Mouse (Mus musculus): ENCODE results near the gene Plcb3. TPM values are rescaled to one million over a fixed set of nuclear protein-coding genes. Genes with fewer than 3 reads are reported as not detected.
A peak's percentile ranks its signal among the peaks of the same experiment; 100 is the strongest.
"Not testable (repeated sequence)": the region's sequence is repeated elsewhere in the genome, so short reads cannot be mapped to it uniquely, and the experiment has no call there.

Plcb3 gene
- polyA plus RNA-seq, 1 experiment from 2014 or later: 50.6 TPM

DNA sequence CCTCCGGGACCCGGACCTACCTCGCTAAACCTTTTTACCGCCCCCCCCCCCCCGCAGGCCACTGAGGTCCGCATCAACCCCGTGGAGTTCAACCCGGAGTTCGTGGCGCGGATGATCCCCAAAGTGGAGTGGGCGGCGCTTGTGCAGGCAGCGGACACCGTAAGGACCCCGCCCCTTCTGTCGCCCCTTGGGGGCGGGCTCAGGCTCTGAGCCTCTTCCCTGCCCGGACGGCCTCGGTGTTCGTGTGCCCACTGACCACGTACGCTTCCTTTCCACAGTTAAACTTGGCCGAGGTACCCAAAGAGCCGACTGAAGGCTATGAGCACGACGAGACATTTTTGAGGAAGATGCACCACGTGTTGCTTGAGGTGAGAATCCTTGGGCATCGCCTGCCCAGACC, 66.0 kb downstream of the Plcb3 start:
- H3K9ac ChIP-seq (replicated peaks; ENCODE audit: low read depth, low read length): peak overlapping the region; percentile 45
- ATAC-seq (ENCODE audit: insufficient number of reproducible peaks, insufficient read depth, low FRiP score, low read depth): peak; percentile 34; the same call in 1 of the 2 replicates
- H3K27ac ChIP-seq (ENCODE audit: low read length): peak overlapping the region; percentile 99
- peak overlapping the region; percentile 88 for H3K4me2 ChIP-seq (replicated peaks; ENCODE audit: low read depth, low read length)
- peaks cover 20% of the 10 kb centered on the region; the same call in 1 of the 2 replicates for H3K4me1 ChIP-seq (ENCODE audit: control insufficient read depth, insufficient read depth, low read length)
- WGBS: under 1% methylated on average over 30 of the region's 30 CpGs
- not testable (repeated sequence) for H3K27me3 ChIP-seq (ENCODE audit: control insufficient read depth, insufficient read depth, low read length); H3K9me3 ChIP-seq (ENCODE audit: control insufficient read depth, low read depth, low read length)
- H3K36me3 ChIP-seq (ENCODE audit: control insufficient read depth, insufficient read depth, low read length): peaks cover 38% of the 10 kb centered on the region
- peak overlapping the region; percentile 57 for H3K4me3 ChIP-seq (ENCODE audit: low read depth, low read length)

DNA sequence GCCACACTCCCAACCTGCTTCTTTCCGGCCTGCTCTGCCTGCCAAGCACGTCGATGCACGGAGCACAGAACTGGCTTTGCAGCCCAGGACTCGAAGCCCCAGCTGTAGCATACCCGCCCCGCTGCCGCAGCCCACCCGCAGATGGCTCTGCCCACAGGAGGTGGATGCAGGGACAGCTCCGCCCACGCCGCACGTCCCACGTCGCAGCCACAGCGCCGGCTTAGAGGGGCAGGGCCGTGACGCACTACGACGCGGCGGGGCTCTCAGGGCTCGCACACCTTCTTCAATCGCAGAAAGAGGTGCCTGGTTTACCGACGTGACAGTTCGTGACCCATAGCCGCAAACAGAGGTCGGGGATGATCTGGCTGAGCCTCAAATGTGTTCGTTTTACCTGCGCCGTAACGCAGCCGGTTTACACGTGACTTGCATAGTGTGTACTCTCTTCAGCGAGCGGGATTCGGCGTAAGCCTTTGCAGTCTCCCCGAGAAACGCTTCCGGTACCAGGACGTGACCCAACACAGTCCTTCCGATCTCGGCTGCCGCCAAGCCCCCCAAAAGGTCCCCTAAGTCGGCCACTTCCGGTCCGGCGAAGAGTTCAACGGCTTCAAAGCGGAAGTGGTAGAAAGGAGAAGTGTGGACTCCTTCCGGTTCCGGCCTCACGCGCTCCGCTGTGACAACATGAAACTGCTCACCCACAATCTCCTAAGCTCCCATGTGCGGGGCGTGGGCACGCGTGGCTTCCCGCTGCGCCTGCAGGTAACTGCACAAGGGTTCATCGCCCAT, 66.6 kb downstream of the Plcb3 start, which contains the start of the genes Trmt112 and Prdx5:
Trmt112 (plus strand) TSS at position 192 of the 783 bp plus-strand sequence.
Prdx5 (minus strand) TSS at position 600 of the 783 bp plus-strand sequence.
- no peaks in the 10 kb centered on the region for H3K9me3 ChIP-seq (ENCODE audit: control insufficient read depth, low read depth, low read length)
- H3K4me3 ChIP-seq (ENCODE audit: low read depth, low read length): peak within 1 kb of the TSS; percentile 57
- whole genome bisulfite sequencing: under 1% methylated on average over 65 of the region's 65 CpGs
- peak; percentile 91 for ATAC-seq (ENCODE audit: insufficient number of reproducible peaks, insufficient read depth, low FRiP score, low read depth)
- H3K4me1 ChIP-seq (ENCODE audit: control insufficient read depth, insufficient read depth, low read length): peaks cover 20% of the 10 kb centered on the region; the same call in 1 of the 2 replicates
- H3K9ac ChIP-seq (replicated peaks; ENCODE audit: low read depth, low read length): peak within 1 kb of the TSS; percentile 45
- peak within 1 kb of the TSS; percentile 99 for H3K27ac ChIP-seq (ENCODE audit: low read length)
- no peaks in the 10 kb centered on the region for H3K27me3 ChIP-seq (ENCODE audit: control insufficient read depth, insufficient read depth, low read length)
- H3K4me2 ChIP-seq (replicated peaks; ENCODE audit: low read depth, low read length): peak within 1 kb of the TSS; percentile 88
- peaks cover 40% of the 10 kb centered on the region for H3K36me3 ChIP-seq (ENCODE audit: control insufficient read depth, insufficient read depth, low read length)

DNA sequence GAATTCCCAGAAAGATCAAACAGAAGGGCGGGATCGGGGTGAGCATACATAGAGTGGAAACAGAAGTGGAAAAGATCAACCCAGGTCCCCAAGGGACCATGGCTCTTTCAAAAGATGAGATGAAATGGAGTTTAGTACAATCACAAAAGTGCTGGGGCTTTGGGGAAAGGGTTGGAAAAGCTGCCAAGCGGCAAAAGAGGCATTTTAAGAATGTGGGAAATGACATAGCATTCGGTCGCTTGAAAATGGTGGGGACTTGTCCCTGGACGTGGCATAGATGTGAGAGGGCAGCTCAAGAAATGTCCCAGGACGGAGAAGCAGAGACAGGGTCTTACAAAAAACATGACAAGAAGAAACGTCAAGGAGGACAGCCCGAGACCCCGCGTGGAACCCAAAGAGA, 67.2 kb downstream of the Plcb3 start:
- Histone ChIP-seq H3K36me3 (ENCODE audit: control insufficient read depth, insufficient read depth, low read length) (peaks cover 40% of the 10 kb centered on the region), H3K27me3 (ENCODE audit: control insufficient read depth, insufficient read depth, low read length) (no peaks in the 10 kb centered on the region), H3K4me1 (ENCODE audit: control insufficient read depth, insufficient read depth, low read length) (peaks cover 20% of the 10 kb centered on the region; the same call in 1 of the 2 replicates), H3K4me3 (ENCODE audit: low read depth, low read length) (peak overlapping the region; percentile 57), H3K9ac (replicated peaks; ENCODE audit: low read depth, low read length) (peak overlapping the region; percentile 45), H3K27ac (ENCODE audit: low read length) (peak overlapping the region; percentile 99), H3K4me2 (replicated peaks; ENCODE audit: low read depth, low read length) (peak overlapping the region; percentile 88), H3K9me3 (ENCODE audit: control insufficient read depth, low read depth, low read length) (no peaks in the 10 kb centered on the region)
- ATAC-seq (ENCODE audit: insufficient number of reproducible peaks, insufficient read depth, low FRiP score, low read depth): no peak
- 6% methylated on average over 11 of the region's 11 CpGs for WGBS

DNA sequence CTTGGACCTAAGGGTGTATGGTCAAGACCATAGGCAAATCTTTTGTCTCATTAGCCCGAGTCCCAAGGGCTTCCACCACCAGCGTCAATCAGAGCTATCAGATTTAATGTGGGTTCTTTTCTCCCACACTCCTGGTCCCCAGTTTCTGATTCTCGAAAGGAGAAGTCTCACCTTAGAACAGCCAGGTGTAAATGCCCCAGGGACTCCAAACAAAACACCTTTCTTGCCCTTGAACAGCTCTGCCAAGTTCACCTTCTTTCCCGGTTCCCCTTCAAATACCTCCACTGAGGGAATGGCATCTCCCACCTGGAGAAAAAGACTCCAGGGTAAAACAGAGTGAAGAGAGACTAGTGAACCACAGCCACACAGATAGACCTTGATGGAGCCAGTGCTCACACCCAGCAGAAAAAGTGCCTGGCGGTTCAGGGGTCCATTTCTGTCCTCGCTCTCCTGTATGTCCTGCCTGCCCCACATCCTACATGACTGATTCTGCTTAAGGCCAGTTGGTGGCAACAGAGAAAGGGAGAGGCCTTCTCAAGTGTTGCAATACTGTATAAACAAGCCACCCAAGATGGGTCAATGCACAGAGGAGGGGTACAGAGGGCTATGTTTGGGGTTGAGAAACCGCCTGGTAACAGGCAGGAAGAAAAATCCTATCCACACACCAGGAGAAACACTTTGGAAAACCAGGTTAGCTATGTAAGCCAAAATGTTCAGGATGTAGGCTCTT, 68.3 kb downstream of the Plcb3 start:
- peak overlapping the region; percentile 45 for H3K9ac ChIP-seq (replicated peaks; ENCODE audit: low read depth, low read length)
- ATAC-seq (ENCODE audit: insufficient number of reproducible peaks, insufficient read depth, low FRiP score, low read depth): no peak
- peaks cover 35% of the 10 kb centered on the region for H3K36me3 ChIP-seq (ENCODE audit: control insufficient read depth, insufficient read depth, low read length)
- no peaks in the 10 kb centered on the region for H3K9me3 ChIP-seq (ENCODE audit: control insufficient read depth, low read depth, low read length)
- no peaks in the 10 kb centered on the region for H3K27me3 ChIP-seq (ENCODE audit: control insufficient read depth, insufficient read depth, low read length)
- H3K4me1 ChIP-seq (ENCODE audit: control insufficient read depth, insufficient read depth, low read length): peaks cover 20% of the 10 kb centered on the region; the same call in 1 of the 2 replicates
- peak overlapping the region; percentile 57 for H3K4me3 ChIP-seq (ENCODE audit: low read depth, low read length)
- H3K4me2 ChIP-seq (replicated peaks; ENCODE audit: low read depth, low read length): peak overlapping the region; percentile 88
- H3K27ac ChIP-seq (ENCODE audit: low read length): no peak overlapping the region
- WGBS: 79% methylated on average over 7 of the region's 7 CpGs

DNA sequence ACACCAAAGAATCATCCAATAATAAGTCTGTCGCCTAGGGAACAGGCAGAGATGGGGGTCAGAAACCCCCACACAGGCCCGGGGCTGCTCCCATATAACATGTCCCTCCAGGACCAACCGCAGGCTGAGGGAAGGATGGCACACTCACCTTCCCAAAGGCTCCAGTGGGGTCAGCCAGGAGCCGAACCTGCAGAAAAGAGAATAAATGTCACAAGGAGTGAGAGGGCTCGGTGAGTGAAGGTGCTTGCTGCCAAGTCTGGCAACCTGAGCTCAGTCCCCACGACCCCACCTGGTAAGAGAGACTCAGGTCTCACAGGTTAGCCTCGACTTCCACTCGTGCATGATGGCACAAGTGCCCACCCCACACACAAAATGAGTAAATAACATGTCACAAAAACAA, 69.2 kb downstream of the Plcb3 start:
- H3K4me1 ChIP-seq (ENCODE audit: control insufficient read depth, insufficient read depth, low read length): peaks cover 20% of the 10 kb centered on the region; the same call in 1 of the 2 replicates
- no peak for ATAC-seq (ENCODE audit: insufficient number of reproducible peaks, insufficient read depth, low FRiP score, low read depth)
- no peak overlapping the region for H3K27ac ChIP-seq (ENCODE audit: low read length)
- H3K36me3 ChIP-seq (ENCODE audit: control insufficient read depth, insufficient read depth, low read length): peaks cover 27% of the 10 kb centered on the region
- no peak overlapping the region for H3K4me3 ChIP-seq (ENCODE audit: low read depth, low read length)
- no peak overlapping the region for H3K9ac ChIP-seq (replicated peaks; ENCODE audit: low read depth, low read length)
- 87% methylated on average over 8 of the region's 8 CpGs for WGBS
- no peaks in the 10 kb centered on the region for H3K27me3 ChIP-seq (ENCODE audit: control insufficient read depth, insufficient read depth, low read length)
- H3K4me2 ChIP-seq (replicated peaks; ENCODE audit: low read depth, low read length): no peak overlapping the region
- H3K9me3 ChIP-seq (ENCODE audit: control insufficient read depth, low read depth, low read length): no peaks in the 10 kb centered on the region

DNA sequence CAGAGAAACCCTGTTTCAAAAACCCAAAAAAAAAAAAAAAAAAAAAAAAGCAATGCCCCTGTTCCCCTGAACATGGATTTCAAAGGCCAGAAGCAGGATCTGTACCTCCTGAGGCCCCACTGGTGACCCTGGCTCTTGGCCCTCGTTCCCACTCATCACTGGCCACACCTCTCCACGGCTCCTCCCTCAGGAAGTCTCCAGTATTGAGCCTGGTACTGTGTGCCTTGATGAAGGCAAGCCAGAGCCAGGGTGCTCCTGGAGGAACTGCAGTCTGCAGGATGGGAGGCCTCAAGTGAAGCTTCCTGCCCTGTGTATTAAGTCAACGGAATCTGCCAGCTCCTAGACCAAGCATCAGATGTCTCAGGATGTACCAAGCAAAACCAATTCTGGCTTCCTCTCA, 70.1 kb downstream of the Plcb3 start:
- WGBS: 87% methylated on average over 3 of the region's 3 CpGs
- peaks cover 17% of the 10 kb centered on the region; the same call in 1 of the 2 replicates for H3K4me1 ChIP-seq (ENCODE audit: control insufficient read depth, insufficient read depth, low read length)
- H3K27me3 ChIP-seq (ENCODE audit: control insufficient read depth, insufficient read depth, low read length): no peaks in the 10 kb centered on the region
- peaks cover 18% of the 10 kb centered on the region for H3K36me3 ChIP-seq (ENCODE audit: control insufficient read depth, insufficient read depth, low read length)
- no peak overlapping the region for H3K27ac ChIP-seq (ENCODE audit: low read length)
- H3K9ac ChIP-seq (replicated peaks; ENCODE audit: low read depth, low read length): no peak overlapping the region
- H3K4me2 ChIP-seq (replicated peaks; ENCODE audit: low read depth, low read length): no peak overlapping the region
- H3K4me3 ChIP-seq (ENCODE audit: low read depth, low read length): no peak overlapping the region
- H3K9me3 ChIP-seq (ENCODE audit: control insufficient read depth, low read depth, low read length): no peaks in the 10 kb centered on the region
- no peak for ATAC-seq (ENCODE audit: insufficient number of reproducible peaks, insufficient read depth, low FRiP score, low read depth)

DNA sequence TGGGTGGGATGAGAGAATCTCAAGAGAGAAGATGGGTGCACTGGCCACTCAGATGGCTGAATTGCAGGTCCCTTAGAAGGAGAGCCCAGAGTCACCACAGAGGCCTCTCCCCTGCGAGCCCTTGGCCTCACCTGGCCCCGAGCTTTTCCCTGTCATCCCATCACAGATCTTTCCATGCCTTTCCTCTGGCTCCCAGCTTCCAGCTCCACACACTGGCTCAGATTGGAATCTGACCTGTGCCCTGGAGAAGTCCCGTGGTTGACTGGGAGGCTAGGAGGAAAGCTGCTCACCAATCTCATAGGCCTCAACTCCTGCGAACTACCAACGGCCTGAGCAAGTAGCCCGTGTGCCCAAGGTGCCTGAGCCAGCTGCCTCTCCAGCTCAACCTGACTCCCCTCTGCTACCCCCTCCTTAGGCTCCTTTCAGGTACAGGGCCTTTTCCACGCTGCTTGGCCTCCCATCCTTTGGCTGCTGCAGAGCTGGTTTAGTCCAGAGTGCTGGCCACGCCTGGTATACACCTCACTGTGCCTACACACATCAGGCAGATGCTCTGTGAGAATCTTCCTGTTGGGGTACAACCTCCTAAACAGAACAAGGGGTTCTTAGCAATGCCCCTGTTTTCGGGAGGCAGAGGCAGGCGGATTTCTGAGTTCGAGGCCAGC, 70.6 kb downstream of the Plcb3 start:
- Histone ChIP-seq H3K4me2 (replicated peaks; ENCODE audit: low read depth, low read length) (no peak overlapping the region), H3K27ac (ENCODE audit: low read length) (no peak overlapping the region), H3K4me3 (ENCODE audit: low read depth, low read length) (no peak overlapping the region), H3K9me3 (ENCODE audit: control insufficient read depth, low read depth, low read length) (no peaks in the 10 kb centered on the region), H3K4me1 (ENCODE audit: control insufficient read depth, insufficient read depth, low read length) (peaks cover 14% of the 10 kb centered on the region; the same call in 1 of the 2 replicates), H3K27me3 (ENCODE audit: control insufficient read depth, insufficient read depth, low read length) (no peaks in the 10 kb centered on the region), H3K36me3 (ENCODE audit: control insufficient read depth, insufficient read depth, low read length) (peaks cover 17% of the 10 kb centered on the region), H3K9ac (replicated peaks; ENCODE audit: low read depth, low read length) (no peak overlapping the region)
- no peak for ATAC-seq (ENCODE audit: insufficient number of reproducible peaks, insufficient read depth, low FRiP score, low read depth)
- 89% methylated on average over 11 of the region's 11 CpGs for WGBS

DNA sequence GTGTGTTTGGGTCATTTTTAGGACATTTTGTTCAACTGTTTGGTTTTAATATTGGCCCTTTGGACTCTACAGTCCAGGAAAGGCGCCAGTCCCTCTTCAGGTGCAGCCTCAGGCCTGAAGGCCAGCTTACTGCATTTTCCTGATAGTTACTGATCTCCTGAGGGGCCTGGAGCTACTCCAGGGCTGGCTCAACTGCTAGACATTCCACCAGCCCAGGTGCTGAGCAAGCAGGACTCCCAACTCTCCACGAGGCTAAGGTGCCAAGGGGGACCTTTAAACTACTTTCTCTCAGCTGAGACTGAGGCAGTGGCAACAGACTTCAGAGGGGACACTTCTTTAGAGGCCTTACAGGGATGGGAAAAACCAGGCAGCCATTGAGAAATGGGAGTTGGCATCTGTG, 71.4 kb downstream of the Plcb3 start:
- no peak for ATAC-seq (ENCODE audit: insufficient number of reproducible peaks, insufficient read depth, low FRiP score, low read depth)
- Histone ChIP-seq H3K36me3 (ENCODE audit: control insufficient read depth, insufficient read depth, low read length) (peaks cover 17% of the 10 kb centered on the region), H3K27me3 (ENCODE audit: control insufficient read depth, insufficient read depth, low read length) (no peaks in the 10 kb centered on the region), H3K4me1 (ENCODE audit: control insufficient read depth, insufficient read depth, low read length) (peaks cover 14% of the 10 kb centered on the region; the same call in 1 of the 2 replicates), H3K4me2 (replicated peaks; ENCODE audit: low read depth, low read length) (no peak overlapping the region), H3K9me3 (ENCODE audit: control insufficient read depth, low read depth, low read length) (peaks cover 3% of the 10 kb centered on the region; the same call in 1 of the 2 replicates), H3K9ac (replicated peaks; ENCODE audit: low read depth, low read length) (no peak overlapping the region), H3K4me3 (ENCODE audit: low read depth, low read length) (no peak overlapping the region), H3K27ac (ENCODE audit: low read length) (no peak overlapping the region)
- 79% methylated on average over 2 of the region's 2 CpGs for WGBS

All from stomach, embryonic 14.5 days (tissue).